Mouse (Mus musculus) MEL-GATA-1-ER (cell line): ENCODE data around the gene Afg1l.

ENCODE experiments used
- DNase-seq: peaks from one replicate; pipeline ENCODE4 v3.0.0-alpha.2; 2012; ENCODE audit warnings: low read depth; ENCODE audit errors: extremely low read depth

The Afg1l gene

DNA sequence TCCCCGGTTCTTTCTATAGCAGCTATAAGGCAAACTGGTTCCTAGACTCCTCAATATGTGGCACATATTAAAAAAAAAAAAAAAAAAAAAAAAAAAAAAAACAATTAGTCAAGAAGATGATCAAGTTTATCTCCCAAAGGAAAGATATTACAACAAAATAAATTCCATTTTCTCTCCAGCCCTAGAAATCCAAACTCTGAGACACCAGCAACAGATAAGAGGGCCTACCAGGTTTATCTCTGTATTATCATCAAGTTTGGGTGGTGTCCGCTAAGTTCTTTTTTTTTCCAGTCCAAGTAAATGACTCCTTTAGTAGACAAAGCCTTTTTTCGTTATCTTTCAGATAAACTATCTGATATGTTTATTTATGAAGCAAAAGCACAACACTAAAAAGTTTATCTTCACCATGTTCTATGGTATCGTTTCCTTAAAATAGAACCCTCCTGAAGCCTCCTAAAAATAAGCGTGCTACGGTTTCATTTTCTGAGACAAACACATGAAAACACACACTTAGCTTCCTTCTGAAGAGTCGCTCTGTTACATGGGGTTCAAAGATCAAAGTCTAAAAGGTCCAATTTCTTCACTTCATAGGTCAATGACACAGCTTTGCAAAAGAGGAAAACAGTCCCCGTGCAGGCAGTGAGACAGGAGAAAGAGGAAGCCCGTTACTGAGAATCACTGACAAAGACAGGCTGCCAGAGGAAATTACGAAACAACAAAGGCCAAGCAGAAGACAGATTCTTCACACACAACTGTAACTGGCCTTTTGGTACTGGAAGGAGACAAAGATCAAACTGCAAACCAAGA lies 207.9 kb downstream of the Afg1l start:
- DNase-seq = peak; percentile 66

GRCm38 (mm10) chr10:42269281-42270025 lies 208.9 kb downstream of the Afg1l start:
- no peak for DNase-seq

DNA sequence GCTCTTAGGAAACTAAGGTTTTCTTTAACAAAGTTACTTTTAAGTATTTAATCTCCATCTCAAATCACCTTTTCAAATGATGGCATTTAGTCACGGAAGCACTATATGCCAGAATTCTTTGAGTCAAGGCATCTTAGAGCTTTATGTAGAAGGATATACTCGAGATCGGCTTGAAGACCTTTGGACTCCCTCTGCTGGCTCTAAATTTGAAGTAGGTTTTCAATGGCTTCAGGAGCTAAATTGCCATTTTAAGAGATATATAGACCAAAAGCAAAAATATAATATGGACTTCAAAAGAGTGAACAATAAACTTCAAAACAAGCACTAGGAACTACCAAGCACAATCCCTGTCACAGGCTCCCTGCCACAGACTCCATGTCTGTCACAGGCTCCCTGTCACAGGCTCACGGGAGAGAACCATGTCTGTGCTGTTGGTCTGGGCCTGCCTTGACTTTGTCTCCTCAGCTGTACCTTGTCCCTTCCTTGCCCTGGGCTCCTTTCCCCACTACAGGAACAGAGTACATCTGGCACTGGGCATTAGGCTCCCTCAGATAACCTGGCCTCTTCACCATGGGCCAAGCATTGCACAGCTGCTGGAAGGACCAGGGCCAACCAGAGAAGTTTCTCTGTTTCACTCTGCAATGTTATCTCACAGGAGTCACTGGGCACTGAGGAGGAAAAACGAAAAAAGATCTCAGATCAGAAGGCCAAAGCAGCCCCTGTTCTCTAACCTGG lies 210.4 kb downstream of the Afg1l start:
- no peak for DNase-seq

GRCm38 (mm10) chr10:42265021-42265689 lies 213.2 kb downstream of the Afg1l start:
- DNase-seq = no peak

GRCm38 (mm10) chr10:42264195-42264594 lies 214.2 kb downstream of the Afg1l start:
- no peak for DNase-seq

- DNase-seq = no peak
Measured at GRCm38 (mm10) chr10:42263701-42264100, 214.7 kb downstream of the Afg1l start.
